Mouse (Mus musculus) lung, postnatal 10 days (tissue): Measurements from ENCODE around the gene Chmp2a.
A peak's percentile ranks its signal among the peaks of the same experiment; 100 is the strongest.

ENCODE experiments used
- DNase-seq: peaks from one replicate; pipeline ENCODE4 v3.0.0; 2021

Gene Chmp2a

DNA sequence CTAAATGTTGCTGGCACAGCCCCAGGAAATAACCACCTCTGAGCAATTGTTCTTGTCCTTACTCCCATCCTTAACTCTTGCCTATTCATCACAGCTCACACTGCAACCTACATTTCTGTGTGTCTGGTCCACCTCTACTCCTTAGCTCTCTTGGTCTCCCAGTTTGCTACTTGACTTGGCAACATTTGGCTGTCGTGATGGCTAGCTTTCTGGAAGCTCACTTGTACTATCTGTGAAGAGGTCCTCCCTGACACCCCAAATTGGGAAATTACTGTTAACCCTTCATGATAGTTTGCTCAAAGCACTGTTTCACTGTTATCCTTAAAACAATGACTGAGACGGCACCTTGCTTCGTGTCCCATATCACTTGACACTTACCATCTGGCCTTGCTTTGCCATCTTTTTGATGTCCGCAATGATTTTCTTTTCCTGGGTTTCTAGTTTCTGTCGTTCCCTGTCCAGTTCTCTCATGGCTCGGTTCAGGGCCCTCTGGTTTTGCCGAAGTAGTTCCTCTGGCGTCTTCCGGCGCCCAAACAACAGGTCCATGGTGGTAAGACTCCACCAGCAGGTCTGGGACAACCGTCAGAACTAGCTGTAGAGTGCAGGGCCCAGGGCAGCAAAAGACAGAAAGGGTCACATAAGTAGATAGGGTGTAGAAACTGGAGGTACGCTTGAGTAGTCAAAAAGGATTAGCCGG lies 1.0 kb downstream of the Chmp2a start:
- no peak for DNase-seq

DNA sequence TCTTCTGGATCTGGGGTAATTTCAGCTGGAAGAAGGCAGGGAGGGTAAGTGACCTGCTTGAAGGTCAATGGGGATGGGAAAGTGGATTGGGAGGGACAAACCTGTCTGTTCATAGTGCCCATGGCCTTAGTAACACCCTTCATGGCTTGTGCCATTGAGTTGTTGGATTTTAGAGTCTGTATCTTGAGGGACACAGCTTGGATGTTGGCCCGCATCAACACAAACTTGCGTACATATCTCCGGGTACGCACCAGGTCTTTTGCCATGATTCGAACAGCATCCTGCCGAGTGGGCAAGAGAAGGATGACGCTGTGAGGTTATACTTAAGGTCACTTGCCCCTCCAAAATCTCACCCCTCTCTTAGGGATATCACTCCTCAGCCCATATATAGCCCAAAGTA lies 2.1 kb downstream of the Chmp2a start:
- DNase-seq, result no peak

DNA sequence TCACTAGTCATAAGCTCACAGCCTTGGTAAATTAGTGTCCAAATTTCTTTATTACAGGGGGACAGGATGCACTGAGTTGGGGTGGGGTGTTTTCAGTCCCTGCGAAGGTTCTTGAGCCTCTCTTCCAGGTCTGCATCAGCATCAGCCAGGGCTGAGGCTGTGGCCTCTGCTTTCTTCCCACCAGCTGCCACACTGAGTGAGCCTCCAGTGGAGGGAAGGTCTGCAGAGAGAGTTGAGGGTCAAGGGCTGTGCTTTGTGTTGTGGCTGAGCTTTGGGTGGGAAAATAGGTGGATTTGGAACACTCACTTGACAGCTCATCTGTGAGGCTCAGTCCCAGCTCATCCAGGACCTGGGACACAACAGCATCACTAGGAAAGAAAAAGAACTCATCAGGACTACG lies 2.6 kb downstream of the Chmp2a start:
- no peak for DNase-seq

- DNase-seq, result peak; percentile 51
Observed at GRCm38 (mm10) chr7:13031069-13031468, 3.5 kb downstream of the Chmp2a start.

GRCm38 (mm10) chr7:13028986-13029385 lies 5.6 kb downstream of the Chmp2a start:
- DNase-seq, result no peak

GRCm38 (mm10) chr7:13025511-13026112 lies 9.0 kb downstream of the Chmp2a start:
- DNase-seq, result no peak

GRCm38 (mm10) chr7:13024805-13025204 lies 9.8 kb downstream of the Chmp2a start:
- DNase-seq, result peak; percentile 83

GRCm38 (mm10) chr7:13023928-13024731 lies 10.5 kb downstream of the Chmp2a start:
- DNase-seq, result peak; percentile 93

- peak; percentile 86 for DNase-seq
Observed at GRCm38 (mm10) chr7:13022773-13023535, 11.7 kb downstream of the Chmp2a start.

- DNase-seq, result no peak
Observed at GRCm38 (mm10) chr7:13015217-13015616, 19.4 kb downstream of the Chmp2a start.

DNA sequence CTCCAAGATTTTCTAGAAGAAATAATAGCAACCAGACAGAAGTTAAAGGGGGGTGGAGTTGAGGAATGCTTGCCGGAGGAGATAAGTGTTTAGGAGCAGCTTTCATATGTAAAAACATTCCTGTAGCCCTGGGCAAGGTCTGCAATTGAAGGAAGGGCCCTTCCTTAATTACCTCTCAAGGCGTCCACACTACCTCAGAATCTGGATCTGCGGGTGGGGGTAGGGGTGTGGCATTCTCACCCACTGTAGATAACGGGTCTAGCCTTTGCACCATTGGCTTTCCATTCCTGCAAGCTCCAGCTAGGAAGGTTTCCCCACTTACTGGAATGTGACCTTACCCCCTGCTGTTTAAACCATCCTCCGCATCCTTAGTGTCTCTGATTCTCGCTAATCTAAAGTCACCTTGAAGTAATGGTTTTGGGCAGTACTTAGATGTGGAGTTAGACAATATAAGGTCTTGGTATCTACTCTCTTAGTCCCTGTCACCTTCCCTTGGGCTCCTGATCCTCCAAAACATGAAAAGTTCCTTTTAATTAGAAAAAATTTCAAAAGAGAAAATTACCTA lies 20.2 kb downstream of the Chmp2a start:
- no peak for DNase-seq

DNA sequence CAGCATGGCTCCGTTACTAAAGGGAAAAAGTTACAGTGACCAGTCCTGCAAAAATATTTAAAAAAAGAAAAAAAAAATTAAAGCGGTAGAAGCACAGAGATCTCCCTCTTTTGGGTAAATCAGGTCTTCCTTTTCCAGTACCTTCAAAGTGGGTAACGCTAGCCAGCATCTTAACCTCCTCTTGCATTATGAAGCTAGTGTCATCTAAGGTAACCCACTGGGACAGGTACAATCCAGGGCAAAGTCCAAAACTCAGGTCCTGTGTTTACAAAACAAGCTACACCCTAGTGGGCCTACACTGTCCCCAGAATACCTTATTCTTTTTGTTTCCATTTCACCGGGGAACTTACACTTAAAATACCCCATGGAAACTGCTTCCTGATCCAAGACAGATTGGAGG lies 20.9 kb downstream of the Chmp2a start:
- no peak for DNase-seq

GRCm38 (mm10) chr7:13010005-13010908 lies 24.4 kb downstream of the Chmp2a start, which contains the start of gene Zbtb45:
Zbtb45 (minus strand) TSS chr7:13010034.
- DNase-seq, result no peak

- DNase-seq, result peak; percentile 96
Observed at GRCm38 (mm10) chr7:13009143-13010004, 25.2 kb downstream of the Chmp2a start.

DNA sequence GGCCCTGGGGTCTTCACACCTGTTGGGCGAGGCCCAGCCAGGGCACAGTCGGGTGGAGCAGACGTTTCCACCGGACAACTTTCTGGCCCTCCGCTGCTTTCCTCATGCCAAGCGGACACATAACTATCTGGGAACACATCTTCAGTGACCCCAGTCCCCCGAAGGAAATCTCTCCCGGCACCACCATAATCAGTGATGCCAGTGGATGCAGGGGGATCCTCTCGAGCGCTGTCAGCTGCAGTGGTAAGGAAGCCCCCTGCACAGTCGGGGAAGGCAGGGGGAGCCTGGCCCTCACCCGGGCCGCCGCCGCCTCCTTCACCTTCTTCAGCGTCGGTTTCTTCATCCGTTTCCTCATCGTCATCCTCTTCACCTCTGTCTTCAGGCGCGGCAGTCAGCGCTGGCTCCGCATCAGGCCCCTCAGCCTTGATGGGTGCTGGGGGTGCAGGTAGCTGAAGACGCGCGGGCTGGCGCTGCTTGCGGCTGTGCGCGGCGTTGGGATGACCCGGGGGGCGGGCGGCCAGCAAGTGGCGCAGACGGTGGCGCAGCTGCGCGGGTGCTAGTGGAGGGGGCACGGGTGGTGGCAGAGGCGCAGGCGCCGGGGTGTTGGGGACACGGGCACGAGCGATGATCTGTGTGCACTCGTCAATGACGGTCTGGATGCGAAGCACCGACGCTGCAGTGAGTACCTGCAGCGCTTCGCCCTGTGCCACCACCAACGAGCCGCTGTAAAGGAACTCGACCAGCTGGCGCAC lies 27.1 kb downstream of the Chmp2a start:
- DNase-seq, result no peak

DNA sequence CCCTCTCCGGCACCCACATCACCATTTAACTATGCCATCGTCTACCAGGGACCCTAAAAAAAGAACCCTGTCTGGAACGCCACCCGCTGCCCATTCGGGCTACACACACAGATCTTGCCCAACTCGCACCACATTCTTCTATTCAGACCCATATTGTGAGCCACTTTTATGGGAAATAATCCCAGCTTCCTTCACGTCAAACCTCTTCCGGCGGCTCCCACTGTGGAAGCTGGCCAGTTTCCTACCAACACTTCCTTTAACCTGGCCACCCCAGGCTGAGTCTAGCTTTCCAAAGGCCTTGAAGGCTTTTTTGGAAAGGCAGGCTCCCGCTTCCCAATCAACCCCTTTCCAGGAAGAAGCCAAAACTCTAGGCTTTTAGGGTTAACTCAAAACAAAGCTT lies 28.1 kb downstream of the Chmp2a start:
- DNase-seq, result no peak

- DNase-seq, result no peak
Observed at GRCm38 (mm10) chr7:13006011-13006410, 28.6 kb downstream of the Chmp2a start.

GRCm38 (mm10) chr7:13003380-13003779 lies 31.2 kb downstream of the Chmp2a start:
- no peak for DNase-seq

GRCm38 (mm10) chr7:13001584-13001983 lies 33.0 kb downstream of the Chmp2a start:
- no peak for DNase-seq

DNA sequence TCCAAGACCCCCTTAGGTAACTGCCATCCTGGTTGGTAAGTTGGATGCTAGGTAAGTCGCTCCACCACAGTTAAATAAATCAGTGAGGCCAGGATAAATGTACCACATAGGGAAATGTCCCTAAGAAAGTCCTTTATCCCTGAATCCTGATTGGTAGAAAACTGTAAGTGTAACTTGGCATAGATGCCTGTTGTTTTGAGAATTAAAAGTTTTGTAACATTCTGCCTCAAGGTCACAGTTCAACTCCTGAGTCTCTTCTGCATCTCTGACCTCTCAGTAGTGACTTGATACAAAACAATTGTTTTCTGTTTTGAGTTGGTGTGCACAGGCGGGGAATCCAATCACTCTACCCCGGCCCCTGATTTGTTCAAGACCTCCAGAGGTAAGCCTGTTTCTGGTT lies 35.8 kb downstream of the Chmp2a start, which contains the start of gene Trim28:
Gene Trim28 (plus strand): TSS at position 264 of the 400 bp plus-strand sequence.
- DNase-seq, result no peak
